Mouse (Mus musculus): ENCODE results near the gene Alg12. TPM values are rescaled to one million over a fixed set of nuclear protein-coding genes. Genes with fewer than 3 reads are reported as not detected.
A peak's percentile ranks its signal among the peaks of the same experiment; 100 is the strongest.
"Not testable (repeated sequence)": the region's sequence is repeated elsewhere in the genome, so short reads cannot be mapped to it uniquely, and the experiment has no call there.

Gene Alg12
- total RNA-seq, 2 experiments from 2014 or later: 8.6 to 8.8 TPM

DNA sequence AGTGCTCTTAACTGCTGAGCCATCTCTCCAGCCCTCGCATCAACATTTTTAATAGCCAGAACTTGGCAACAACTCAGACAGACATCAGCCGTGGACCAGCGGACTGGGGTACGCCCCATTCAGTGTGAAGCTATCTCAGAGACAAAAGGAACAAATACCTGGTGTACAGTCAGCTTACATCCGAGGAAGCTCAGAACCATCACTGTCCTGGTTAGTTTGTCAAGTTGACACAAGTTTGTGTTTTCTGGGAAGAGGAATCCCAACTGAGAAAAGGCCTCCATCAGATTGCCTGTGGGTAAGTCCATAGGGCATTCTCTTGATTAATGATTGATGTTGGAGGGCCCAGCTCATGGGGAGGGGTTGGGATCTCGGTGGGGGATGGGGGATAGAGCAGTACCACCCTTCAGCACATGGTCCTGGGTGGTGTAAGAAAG lies 18.2 kb downstream of the Alg12 start:
- intact Hi-C loops (cut with DNase I): no loop called here
- DNase-seq: no peak

DNA sequence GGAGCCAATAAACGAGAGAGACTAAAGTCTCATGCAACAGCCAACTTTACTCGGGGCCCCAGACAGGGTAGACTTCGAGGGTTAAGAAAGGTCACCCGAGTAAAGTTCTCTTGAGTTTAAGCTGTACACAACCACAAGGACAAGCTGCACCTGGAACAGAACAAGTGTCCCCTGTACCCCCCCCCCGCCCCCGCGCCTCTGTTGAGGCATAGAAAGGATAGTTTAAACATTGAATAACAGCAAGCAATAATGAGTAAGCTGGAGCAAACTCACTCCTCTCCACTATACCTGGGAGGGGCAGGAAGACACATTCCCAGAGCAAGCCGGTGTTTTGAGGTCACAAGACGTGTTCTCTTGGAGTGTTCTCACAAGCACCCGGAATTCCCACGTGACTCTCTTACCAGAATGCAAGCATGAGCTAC lies 19.2 kb downstream of the Alg12 start:
- no peak for DNase-seq
- intact Hi-C loops (cut with DNase I): no loop called here

DNA sequence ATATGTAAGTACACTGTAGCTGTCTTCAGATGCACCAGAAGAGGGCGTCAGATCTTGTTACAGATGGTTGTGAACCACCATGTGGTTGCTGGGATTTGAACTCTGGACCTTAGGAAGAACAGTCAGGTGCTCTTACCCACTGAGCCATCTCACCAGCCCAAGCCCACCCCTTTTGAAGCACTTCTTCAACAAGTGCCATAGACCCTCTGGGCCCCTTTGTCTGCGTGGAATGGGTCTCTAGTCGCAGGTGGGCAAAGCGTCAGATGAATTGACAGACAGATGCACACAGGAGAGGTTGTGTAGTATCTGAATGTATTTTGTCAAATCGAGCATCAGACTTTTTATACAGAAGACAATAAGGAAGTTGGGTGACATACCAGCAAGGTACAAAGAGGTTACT lies 24.4 kb downstream of the Alg12 start:
- intact Hi-C loops (cut with DNase I); DNase-seq: not testable (repeated sequence)

DNA sequence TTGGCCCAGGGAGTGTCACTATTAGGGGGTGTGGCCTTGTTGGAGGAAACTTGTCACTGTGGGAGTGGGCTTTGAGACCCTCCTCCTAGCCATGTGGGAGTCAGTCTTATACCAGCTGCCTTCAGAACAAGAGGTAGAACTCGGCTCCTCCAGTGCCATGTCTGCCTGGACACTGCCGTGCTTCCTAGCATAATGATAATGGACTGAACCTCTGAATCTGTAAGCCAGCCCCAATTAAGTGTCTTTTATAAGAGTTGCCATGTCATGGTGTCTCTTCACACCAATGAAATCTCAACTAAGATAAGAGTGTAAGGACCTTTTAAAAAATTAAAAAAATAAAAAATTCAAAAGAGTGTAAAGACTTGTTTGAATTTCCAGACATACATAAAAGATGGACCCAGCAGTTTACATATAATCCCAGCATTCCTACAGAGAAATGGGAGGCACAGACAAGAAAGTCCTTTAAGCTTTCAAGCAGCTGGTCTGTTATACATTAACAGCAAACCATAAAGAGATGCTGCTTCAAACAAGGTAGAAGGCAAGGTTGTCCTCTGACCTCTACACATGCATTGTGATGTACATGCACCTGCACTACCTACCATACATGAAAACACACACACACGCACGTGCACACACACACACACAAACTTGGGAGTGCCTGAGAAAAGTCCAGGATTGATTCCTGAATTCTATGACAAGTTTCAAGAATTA lies 26.8 kb downstream of the Alg12 start:
- intact Hi-C loops (cut with DNase I): no loop called here
- DNase-seq: no peak

DNA sequence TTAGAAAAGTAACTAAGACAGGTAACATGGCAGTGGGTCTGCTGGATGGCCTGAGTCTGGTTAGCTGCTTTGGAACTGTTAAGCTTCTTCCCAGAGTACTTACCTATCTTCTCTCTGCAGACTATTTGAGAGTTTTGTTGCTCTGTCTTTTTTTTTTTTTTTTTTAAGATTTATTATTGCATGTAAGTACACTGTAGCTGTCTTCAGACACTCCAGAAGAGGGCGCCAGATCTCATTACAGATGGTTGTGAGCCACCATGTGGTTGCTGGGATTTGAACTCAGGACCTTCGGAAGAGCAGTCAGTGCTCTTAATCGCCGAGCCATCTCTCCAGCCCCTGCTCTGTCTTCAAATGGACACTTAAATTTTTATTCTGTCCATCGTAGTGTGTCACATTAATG lies 44.5 kb downstream of the Alg12 start:
- DNase-seq: not testable (repeated sequence)

DNA sequence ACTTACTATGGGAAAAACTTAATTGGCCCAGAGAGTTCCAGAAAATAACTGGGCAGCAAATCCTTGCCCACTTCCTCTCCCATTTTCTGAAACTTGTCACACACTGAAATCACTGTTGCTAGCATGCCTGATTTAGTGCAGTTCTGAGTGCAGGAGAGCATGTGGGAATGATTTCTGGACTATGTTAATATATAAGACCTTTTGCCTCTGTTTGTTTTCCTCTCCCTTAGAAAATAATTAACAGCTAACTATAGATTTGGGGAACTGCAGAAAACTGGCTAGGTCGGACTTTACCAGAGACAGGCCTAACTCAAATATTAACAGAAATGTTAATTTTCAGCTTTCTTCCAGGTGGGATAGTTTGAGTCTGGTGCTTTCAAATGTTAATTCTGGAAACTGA lies 50.6 kb downstream of the Alg12 start:
- intact Hi-C loops (cut with DNase I): no loop called here
- no peak for DNase-seq

More for the DNA sequence above, 44.5 kb downstream of the Alg12 start:
- intact Hi-C loops (cut with DNase I): not testable (repeated sequence)

DNA sequence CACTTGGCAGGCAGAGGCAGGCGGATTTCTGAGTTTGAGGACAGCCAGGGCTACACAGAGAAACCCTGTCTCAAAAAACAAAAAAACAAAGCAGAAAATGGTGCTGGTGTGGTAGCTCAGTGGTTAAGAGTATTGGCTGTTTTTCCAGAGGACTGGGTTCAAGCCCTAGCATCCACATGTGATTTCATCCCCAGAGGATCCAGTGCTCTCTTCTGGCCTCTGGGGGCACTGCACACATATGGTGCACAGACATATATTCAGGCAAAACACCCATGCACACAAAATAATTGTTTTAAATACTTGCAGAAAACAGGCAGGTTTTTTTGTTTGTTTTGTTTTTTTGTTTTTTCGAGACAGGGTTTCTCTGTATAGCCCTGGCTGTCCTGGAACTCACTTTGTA lies 53.0 kb downstream of the Alg12 start:
- DNase-seq: not testable (repeated sequence)

DNA sequence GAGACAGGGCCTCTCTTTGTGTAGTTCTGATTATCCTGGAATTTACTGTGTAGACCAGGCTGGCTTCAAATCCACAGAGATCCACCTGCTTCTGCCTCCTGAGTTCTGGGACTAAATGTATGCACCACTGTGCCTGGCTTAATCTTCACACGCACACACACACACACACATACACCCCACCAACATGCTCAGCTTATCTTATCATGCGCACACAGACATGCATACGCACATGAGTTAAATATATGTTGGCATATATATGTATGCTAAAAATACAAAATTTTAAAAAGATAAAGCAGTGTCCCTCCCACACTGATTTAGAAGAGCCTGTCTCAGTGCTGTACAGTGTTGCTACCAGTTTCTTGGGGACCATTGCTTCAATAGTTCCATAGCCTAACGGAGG lies 57.6 kb downstream of the Alg12 start:
- intact Hi-C loops (cut with DNase I): no loop called here
- DNase-seq: no peak

More for the DNA sequence above, 53.0 kb downstream of the Alg12 start:
- intact Hi-C loops (cut with DNase I): not testable (repeated sequence)

DNA sequence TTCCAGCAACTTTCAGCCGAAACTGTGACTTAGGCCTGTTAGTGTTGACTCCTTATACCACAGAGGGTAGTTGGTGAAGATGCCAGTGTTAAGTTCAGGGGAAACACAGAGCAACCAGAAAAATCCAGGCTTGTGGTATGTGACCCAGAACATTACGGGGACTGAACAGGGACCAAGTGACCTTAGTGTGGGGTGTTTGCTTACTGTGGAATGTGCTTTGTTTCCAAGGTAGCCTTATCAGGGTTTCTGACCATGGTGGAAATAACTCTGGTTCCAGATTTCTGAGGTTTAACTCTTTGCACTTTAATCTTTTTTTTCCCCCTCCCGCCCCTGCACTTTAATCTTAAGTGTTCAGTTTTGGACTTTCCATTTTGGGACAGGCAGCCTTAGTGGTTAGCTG lies 61.1 kb downstream of the Alg12 start:
- intact Hi-C loops (cut with DNase I): no loop called here
- DNase-seq: peak; percentile 14 to 24

DNA sequence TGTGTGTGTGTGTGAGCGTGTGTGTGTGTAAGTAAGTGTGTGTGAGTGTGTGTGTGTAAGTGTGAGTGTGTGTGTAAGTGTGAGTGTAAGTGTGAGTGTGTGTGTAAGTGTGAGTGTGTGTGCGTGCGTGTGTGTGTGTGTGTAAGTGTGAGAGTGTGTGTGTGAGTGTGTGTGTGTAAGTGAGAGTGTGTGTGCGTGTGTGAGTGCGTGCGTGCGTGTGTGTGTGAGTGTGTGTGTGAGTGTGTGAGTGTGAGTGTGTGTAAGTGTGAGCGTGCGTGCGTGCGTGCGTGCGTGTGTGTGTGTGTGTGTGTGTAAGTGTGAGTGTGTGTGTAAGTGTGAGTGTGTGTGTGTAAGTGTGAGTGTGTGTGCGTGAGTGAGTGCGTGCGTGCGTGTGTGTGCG lies 63.4 kb downstream of the Alg12 start:
- intact Hi-C loops (cut with DNase I): no loop called here
- DNase-seq: no peak

Other genes with a start within 250 kb of the Alg12 start
- not detected for gene Zdhhc25, start 219.0 kb downstream of the Alg12 start, total RNA-seq (2021)
- 10 to 100 TPM; 38.6 to 39.6 TPM for gene Brd1, start 85.1 kb downstream of the Alg12 start, total RNA-seq (2021)
- 10 to 100 TPM; 10.9 to 12.6 TPM for gene Zbed4, start 67.7 kb downstream of the Alg12 start, total RNA-seq (2021)
- gene Creld2, start 328 bp upstream of the Alg12 start, total RNA-seq (2021): 10 to 100 TPM; 16.8 to 20.3 TPM
- 10 to 100 TPM; 49.8 to 85.5 TPM for gene Pim3, start 42.9 kb upstream of the Alg12 start, total RNA-seq (2021)
- gene Ttll8, start 135.1 kb upstream of the Alg12 start, total RNA-seq (2021): not detected
- not detected for gene Mlc1, start 159.7 kb upstream of the Alg12 start, total RNA-seq (2021)
- gene Mov10l1, start 163.6 kb upstream of the Alg12 start, total RNA-seq (2021): 10 to 100 TPM; 80.4 to 85.6 TPM
- 1 to 10 TPM; 1.1 to 1.2 TPM for gene Panx2, start 240.4 kb upstream of the Alg12 start, total RNA-seq (2021)

All from heart, postnatal 10 days (tissue).